Mouse (Mus musculus): ENCODE results near the gene Havcr1.

Gene Havcr1

DNA sequence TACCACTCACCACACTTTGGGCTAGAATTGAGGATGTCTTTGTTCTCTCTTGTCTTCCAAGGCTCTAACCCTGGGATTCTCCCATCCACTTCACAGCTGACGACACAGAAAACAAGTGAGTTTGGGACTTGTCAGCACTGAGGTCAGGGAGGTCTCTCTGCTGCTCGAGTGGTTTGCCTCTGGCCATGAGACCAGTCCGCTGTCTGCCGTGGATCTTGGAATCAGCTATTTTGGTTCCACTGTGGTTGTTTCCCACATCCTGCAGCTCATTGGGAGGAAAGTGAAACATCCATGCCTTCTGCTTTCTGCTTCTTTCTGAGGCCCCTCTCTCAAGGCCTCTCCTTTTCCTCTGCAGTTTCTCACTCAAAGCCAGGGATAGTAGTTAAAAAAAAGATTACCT is 85.0 kb downstream of the Havcr1 start:
- no peak for DNase-seq (ENCODE audit: low spot score in 2 of 2)

Measured in urinary bladder, postnatal 4 days (tissue).